Mouse (Mus musculus): Measurements from ENCODE around the gene Ttll5. TPM values are rescaled to one million over a fixed set of nuclear protein-coding genes. Genes with fewer than 3 reads are reported as not detected.

Gene Ttll5
- polyA plus RNA-seq, 1 experiment from 2014 or later: 14.0 TPM

- H3K4me2 ChIP-seq (replicated peaks): no peak overlapping the region
- ATAC-seq: no peak
- no peaks in the 10 kb centered on the region for H3K9me3 ChIP-seq
- WGBS: 91% methylated on average over 8 of the region's 8 CpGs
- no peaks in the 10 kb centered on the region for H3K27me3 ChIP-seq
- no peak overlapping the region for H3K9ac ChIP-seq (replicated peaks)
- no peak overlapping the region for H3K4me3 ChIP-seq (replicated peaks)
- H3K36me3 ChIP-seq: peaks cover 20% of the 10 kb centered on the region
- H3K4me1 ChIP-seq (replicated peaks): no peaks in the 10 kb centered on the region
- no peak overlapping the region for H3K27ac ChIP-seq
These were observed 26.2 kb downstream of the Ttll5 start for GRCm38 (mm10) chr12:85850661-85851060.

GRCm38 (mm10) chr12:85853836-85854235, 29.4 kb downstream of the Ttll5 start:
- ATAC-seq: no peak
- Histone ChIP-seq H3K27ac (no peak overlapping the region), H3K4me2 (replicated peaks) (no peak overlapping the region), H3K4me1 (replicated peaks) (no peaks in the 10 kb centered on the region), H3K36me3 (peaks cover 12% of the 10 kb centered on the region), H3K4me3 (replicated peaks) (no peak overlapping the region), H3K9me3 (no peaks in the 10 kb centered on the region), H3K9ac (replicated peaks) (no peak overlapping the region), H3K27me3 (no peaks in the 10 kb centered on the region)
- WGBS: 94% methylated on average over 4 of the region's 4 CpGs

GRCm38 (mm10) chr12:85854271-85854670, 29.8 kb downstream of the Ttll5 start:
- no peak for ATAC-seq
- WGBS: 89% methylated on average over 1 of the region's 1 CpGs
- no peak overlapping the region for H3K9ac ChIP-seq (replicated peaks)
- H3K9me3 ChIP-seq: no peaks in the 10 kb centered on the region
- no peaks in the 10 kb centered on the region for H3K27me3 ChIP-seq
- H3K36me3 ChIP-seq: peaks cover 9% of the 10 kb centered on the region
- no peak overlapping the region for H3K4me2 ChIP-seq (replicated peaks)
- H3K4me3 ChIP-seq (replicated peaks): no peak overlapping the region
- H3K27ac ChIP-seq: no peak overlapping the region
- H3K4me1 ChIP-seq (replicated peaks): no peaks in the 10 kb centered on the region

- Histone ChIP-seq H3K4me3 (replicated peaks) (no peak overlapping the region), H3K36me3 (no peaks in the 10 kb centered on the region), H3K4me1 (replicated peaks) (peaks cover 5% of the 10 kb centered on the region), H3K9ac (replicated peaks) (no peak overlapping the region), H3K27me3 (no peaks in the 10 kb centered on the region), H3K9me3 (no peaks in the 10 kb centered on the region), H3K27ac (no peak overlapping the region), H3K4me2 (replicated peaks) (no peak overlapping the region)
- 93% methylated on average over 7 of the region's 7 CpGs for WGBS
- no peak for ATAC-seq
These were observed 32.8 kb downstream of the Ttll5 start for GRCm38 (mm10) chr12:85857300-85857699.

- Histone ChIP-seq H3K27ac (no peak overlapping the region), H3K4me2 (replicated peaks) (no peak overlapping the region), H3K27me3 (no peaks in the 10 kb centered on the region), H3K4me1 (replicated peaks) (peaks cover 9% of the 10 kb centered on the region), H3K36me3 (peaks cover 7% of the 10 kb centered on the region; the same call in 1 of the 2 replicates), H3K4me3 (replicated peaks) (no peak overlapping the region), H3K9me3 (no peaks in the 10 kb centered on the region), H3K9ac (replicated peaks) (no peak overlapping the region)
- 88% methylated on average over 3 of the region's 3 CpGs for WGBS
- ATAC-seq: no peak
These were observed 34.7 kb downstream of the Ttll5 start for GRCm38 (mm10) chr12:85859111-85859510.

- Histone ChIP-seq H3K4me2 (replicated peaks) (no peak overlapping the region), H3K4me3 (replicated peaks) (no peak overlapping the region), H3K4me1 (replicated peaks) (peaks cover 9% of the 10 kb centered on the region), H3K9me3 (no peaks in the 10 kb centered on the region), H3K27me3 (no peaks in the 10 kb centered on the region), H3K36me3 (peaks cover 7% of the 10 kb centered on the region; the same call in 1 of the 2 replicates), H3K27ac (no peak overlapping the region), H3K9ac (replicated peaks) (no peak overlapping the region)
- 68% methylated on average over 3 of the region's 3 CpGs for WGBS
- no peak for ATAC-seq
These were observed 35.2 kb downstream of the Ttll5 start for GRCm38 (mm10) chr12:85859511-85860189.

- WGBS: 66% methylated on average over 2 of the region's 2 CpGs
These were observed 38.1 kb downstream of the Ttll5 start for GRCm38 (mm10) chr12:85862514-85862913.

GRCm38 (mm10) chr12:85865526-85865925, 41.1 kb downstream of the Ttll5 start:
- no peak for ATAC-seq
- Histone ChIP-seq H3K36me3 (peaks cover 11% of the 10 kb centered on the region), H3K4me2 (replicated peaks) (no peak overlapping the region), H3K9ac (replicated peaks) (no peak overlapping the region), H3K27ac (no peak overlapping the region), H3K9me3 (no peaks in the 10 kb centered on the region), H3K27me3 (no peaks in the 10 kb centered on the region), H3K4me1 (replicated peaks) (peaks cover 16% of the 10 kb centered on the region), H3K4me3 (replicated peaks) (no peak overlapping the region)
- WGBS: 93% methylated on average over 3 of the region's 3 CpGs

More at GRCm38 (mm10) chr12:85862514-85862913, 38.1 kb downstream of the Ttll5 start:
- Histone ChIP-seq H3K9me3 (no peaks in the 10 kb centered on the region), H3K27me3 (no peaks in the 10 kb centered on the region), H3K4me1 (replicated peaks) (peaks cover 9% of the 10 kb centered on the region), H3K27ac (no peak overlapping the region), H3K4me2 (replicated peaks) (no peak overlapping the region), H3K4me3 (replicated peaks) (no peak overlapping the region), H3K9ac (replicated peaks) (no peak overlapping the region), H3K36me3 (peaks cover 7% of the 10 kb centered on the region; the same call in 1 of the 2 replicates)
- ATAC-seq: 0 out of 2 replicates have a peak, but pooled peaks have one; percentile 30

GRCm38 (mm10) chr12:85866624-85867023, 42.2 kb downstream of the Ttll5 start:
- no peak for ATAC-seq
- Histone ChIP-seq H3K4me1 (replicated peaks) (peaks cover 16% of the 10 kb centered on the region), H3K27ac (no peak overlapping the region), H3K27me3 (no peaks in the 10 kb centered on the region), H3K9ac (replicated peaks) (no peak overlapping the region), H3K36me3 (peaks cover 11% of the 10 kb centered on the region), H3K9me3 (no peaks in the 10 kb centered on the region), H3K4me3 (replicated peaks) (no peak overlapping the region), H3K4me2 (replicated peaks) (no peak overlapping the region)
- 74% methylated on average over 4 of the region's 4 CpGs for WGBS

GRCm38 (mm10) chr12:85867125-85867524, 42.7 kb downstream of the Ttll5 start:
- Histone ChIP-seq H3K4me2 (replicated peaks) (no peak overlapping the region), H3K9ac (replicated peaks) (no peak overlapping the region), H3K27me3 (no peaks in the 10 kb centered on the region), H3K27ac (no peak overlapping the region), H3K9me3 (no peaks in the 10 kb centered on the region), H3K4me1 (replicated peaks) (peaks cover 14% of the 10 kb centered on the region), H3K4me3 (replicated peaks) (no peak overlapping the region), H3K36me3 (peaks cover 11% of the 10 kb centered on the region)
- ATAC-seq: no peak

GRCm38 (mm10) chr12:85869423-85869822, 45.0 kb downstream of the Ttll5 start:
- ATAC-seq: no peak; the same call in 1 of the 2 replicates
- H3K9me3 ChIP-seq: no peaks in the 10 kb centered on the region
- peaks cover 7% of the 10 kb centered on the region for H3K4me1 ChIP-seq (replicated peaks)
- H3K27ac ChIP-seq: peak overlapping the region; percentile 19; the same call in 1 of the 2 replicates
- H3K36me3 ChIP-seq: peaks cover 4% of the 10 kb centered on the region; the same call in 1 of the 2 replicates
- H3K4me3 ChIP-seq (replicated peaks): no peak overlapping the region
- WGBS: 21% methylated on average over 6 of the region's 6 CpGs
- no peaks in the 10 kb centered on the region for H3K27me3 ChIP-seq
- H3K9ac ChIP-seq (replicated peaks): no peak overlapping the region
- H3K4me2 ChIP-seq (replicated peaks): no peak overlapping the region

GRCm38 (mm10) chr12:85879631-85880314, 55.3 kb downstream of the Ttll5 start:
- Histone ChIP-seq H3K36me3 (peaks cover 26% of the 10 kb centered on the region), H3K9me3 (no peaks in the 10 kb centered on the region), H3K4me2 (replicated peaks) (no peak overlapping the region), H3K4me3 (replicated peaks) (no peak overlapping the region), H3K4me1 (replicated peaks) (no peaks in the 10 kb centered on the region), H3K27ac (no peak overlapping the region), H3K27me3 (no peaks in the 10 kb centered on the region), H3K9ac (replicated peaks) (no peak overlapping the region)
- no peak for ATAC-seq
- 84% methylated on average over 8 of the region's 8 CpGs for WGBS

All from midbrain, embryonic 13.5 days (tissue).